Mouse (Mus musculus) midbrain, embryonic 14.5 days (tissue): Measurements from ENCODE around the gene Agtrap. TPM values are rescaled to one million over a fixed set of nuclear protein-coding genes. Genes with fewer than 3 reads are reported as not detected.
A peak's percentile ranks its signal among the peaks of the same experiment; 100 is the strongest.

Experiments
- ATAC-seq: fragments of 200-750 bp; cut with Nextera tagmentation; 2 replicates; pipeline ENCODE4 v1.8.0; 2017; ENCODE audit warnings: moderate number of reproducible peaks, moderate library complexity; ENCODE audit not compliant: low FRiP score, low TSS enrichment
- DNase-seq: peaks from one replicate; pipeline ENCODE4 v3.0.0-alpha.2; 2015
- H3K27ac ChIP-seq: fragments of 300-500 bp; sonication (generic); replicated peaks from 2 replicates; pipeline ENCODE4 v1.5.1; 2014; ENCODE audit warnings: mild to moderate bottlenecking, low read depth, low read length, moderate library complexity
- H3K27me3 ChIP-seq: fragments of 300-500 bp; sonication (generic); 2 replicates; pipeline ENCODE4 v1.6.1; 2014; ENCODE audit warnings: low read length, control low read depth, mixed read lengths; ENCODE audit not compliant: control insufficient read depth, insufficient read depth
- H3K36me3 ChIP-seq: fragments of 300-500 bp; sonication (generic); 2 replicates; pipeline ENCODE4 v1.6.1; 2014; ENCODE audit warnings: low read length, control low read depth; ENCODE audit not compliant: control insufficient read depth, insufficient read depth
- H3K4me1 ChIP-seq: fragments of 300-500 bp; sonication (generic); 2 replicates; pipeline ENCODE4 v1.6.1; 2014; ENCODE audit warnings: mild to moderate bottlenecking, antibody characterized with exemption, low read length, control low read depth; ENCODE audit not compliant: control insufficient read depth, insufficient read depth
- H3K4me2 ChIP-seq: fragments of 300-500 bp; sonication (generic); 2 replicates; pipeline ENCODE4 v1.6.1; 2014; ENCODE audit warnings: mild to moderate bottlenecking, low read length, moderate library complexity
- H3K4me3 ChIP-seq: fragments of 300-500 bp; sonication (generic); replicated peaks from 2 replicates; pipeline ENCODE4 v1.5.1; 2014; ENCODE audit warnings: low read depth, low read length
- H3K9ac ChIP-seq: fragments of 300-500 bp; sonication (generic); replicated peaks from 2 replicates; pipeline ENCODE4 v1.6.1; 2014; ENCODE audit warnings: mild to moderate bottlenecking, low read length, moderate library complexity
- H3K9me3 ChIP-seq: fragments of 300-500 bp; sonication (generic); 2 replicates; pipeline ENCODE4 v1.6.1; 2016; ENCODE audit warnings: low read length, control low read depth, mixed read lengths; ENCODE audit not compliant: control insufficient read depth
- WGBS: fragments of 180-500 bp; shearing (Covaris S2); extraction: QIAGEN DNeasy Blood & Tissue Kit; methylation state at CpG from one replicate; pipeline ENCODE4 v1.1.7; 2014; 5-methylcytosine and 5-hydroxymethylcytosine counted together
- polyA plus RNA-seq: library from polyadenylated mRNA; unstranded; fragments of >200 nt; fragmentation: Nextera tagmentation; extraction: Ambion mirVana; gene quantifications from 2 replicates; pipeline ENCODE4 v1.2.1, GENCODE M21; 2014

The Agtrap gene
- polyA plus RNA-seq, 1 experiment from 2014 or later, result 6.3 TPM

DNA sequence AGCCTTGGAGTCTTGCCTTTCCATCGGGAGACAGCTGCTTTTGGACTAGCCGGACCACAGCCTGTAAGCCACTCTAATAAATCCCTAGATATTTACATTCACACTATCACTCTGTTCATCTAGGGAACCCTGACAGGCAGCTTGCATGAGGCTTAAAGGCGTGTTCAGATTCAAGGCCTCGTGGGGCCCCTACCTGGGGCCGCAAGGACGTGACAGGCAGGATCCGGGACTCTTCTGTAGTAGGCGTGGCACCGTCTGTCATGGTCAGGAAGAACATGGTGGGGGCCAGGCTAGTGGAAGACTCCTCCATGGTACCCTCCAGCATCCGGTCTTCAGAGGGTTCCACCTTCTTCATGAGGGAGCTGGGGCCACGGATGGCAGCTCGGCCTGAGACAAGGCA is 24.7 kb upstream of the Agtrap start:
- 88% methylated on average over 12 of the region's 12 CpGs for WGBS
- Histone ChIP-seq H3K9ac (no peak overlapping the region), H3K27me3 (no peaks in the 10 kb centered on the region), H3K36me3 (peaks cover 61% of the 10 kb centered on the region), H3K4me1 (peaks cover 10% of the 10 kb centered on the region), H3K9me3 (no peaks in the 10 kb centered on the region), H3K27ac (no peak overlapping the region), H3K4me3 (no peak overlapping the region), H3K4me2 (no peak overlapping the region)
- DNase-seq (no peak), ATAC-seq (no peak)

- WGBS, result 93% methylated on average over 5 of the region's 5 CpGs
Measured at GRCm38 (mm10) chr4:148109215-148109614, 21.4 kb upstream of the Agtrap start.

GRCm38 (mm10) chr4:148108565-148109100 is 20.8 kb upstream of the Agtrap start:
- Histone ChIP-seq H3K36me3 (peaks cover 81% of the 10 kb centered on the region), H3K4me2 (no peak overlapping the region), H3K27ac (no peak overlapping the region), H3K9me3 (no peaks in the 10 kb centered on the region), H3K4me3 (no peak overlapping the region), H3K4me1 (no peaks in the 10 kb centered on the region), H3K9ac (no peak overlapping the region), H3K27me3 (no peaks in the 10 kb centered on the region)
- no peak for ATAC-seq
- DNase-seq, result no peak
- WGBS, result 77% methylated on average over 7 of the region's 7 CpGs

More at GRCm38 (mm10) chr4:148109215-148109614, 21.4 kb upstream of the Agtrap start:
- peaks cover 83% of the 10 kb centered on the region for H3K36me3 ChIP-seq
- no peak overlapping the region for H3K9ac ChIP-seq
- H3K27ac ChIP-seq, result no peak overlapping the region
- no peaks in the 10 kb centered on the region for H3K9me3 ChIP-seq
- H3K4me1 ChIP-seq, result no peaks in the 10 kb centered on the region
- no peak overlapping the region for H3K4me2 ChIP-seq
- no peak overlapping the region for H3K4me3 ChIP-seq
- no peak for DNase-seq
- H3K27me3 ChIP-seq, result no peaks in the 10 kb centered on the region
- no peak for ATAC-seq

- H3K27me3 ChIP-seq, result no peaks in the 10 kb centered on the region
- no peak overlapping the region for H3K4me3 ChIP-seq
- peak; percentile 53; the same call in 1 of the 2 replicates for ATAC-seq
- DNase-seq, result no peak
- no peaks in the 10 kb centered on the region for H3K9me3 ChIP-seq
- H3K9ac ChIP-seq, result no peak overlapping the region
- peaks cover 72% of the 10 kb centered on the region for H3K36me3 ChIP-seq
- H3K4me1 ChIP-seq, result no peaks in the 10 kb centered on the region
- 0 out of 2 replicates have a peak overlapping the region, but pooled peaks have one; percentile 37 for H3K27ac ChIP-seq
- WGBS, result 64% methylated on average over 22 of the region's 22 CpGs
- H3K4me2 ChIP-seq, result no peak overlapping the region
Measured at GRCm38 (mm10) chr4:148107621-148108291, 19.9 kb upstream of the Agtrap start.

- Histone ChIP-seq H3K27me3 (no peaks in the 10 kb centered on the region), H3K4me3 (no peak overlapping the region), H3K27ac (no peak overlapping the region), H3K4me2 (no peak overlapping the region), H3K4me1 (0 out of 2 replicates have a peak, but pooled peaks cover 9% of the 10 kb centered on the region), H3K9ac (no peak overlapping the region), H3K36me3 (peaks cover 58% of the 10 kb centered on the region), H3K9me3 (no peaks in the 10 kb centered on the region)
- ATAC-seq (no peak), DNase-seq (no peak)
- WGBS, result 90% methylated on average over 3 of the region's 3 CpGs
Measured at GRCm38 (mm10) chr4:148104146-148104545, 16.3 kb upstream of the Agtrap start.

DNA sequence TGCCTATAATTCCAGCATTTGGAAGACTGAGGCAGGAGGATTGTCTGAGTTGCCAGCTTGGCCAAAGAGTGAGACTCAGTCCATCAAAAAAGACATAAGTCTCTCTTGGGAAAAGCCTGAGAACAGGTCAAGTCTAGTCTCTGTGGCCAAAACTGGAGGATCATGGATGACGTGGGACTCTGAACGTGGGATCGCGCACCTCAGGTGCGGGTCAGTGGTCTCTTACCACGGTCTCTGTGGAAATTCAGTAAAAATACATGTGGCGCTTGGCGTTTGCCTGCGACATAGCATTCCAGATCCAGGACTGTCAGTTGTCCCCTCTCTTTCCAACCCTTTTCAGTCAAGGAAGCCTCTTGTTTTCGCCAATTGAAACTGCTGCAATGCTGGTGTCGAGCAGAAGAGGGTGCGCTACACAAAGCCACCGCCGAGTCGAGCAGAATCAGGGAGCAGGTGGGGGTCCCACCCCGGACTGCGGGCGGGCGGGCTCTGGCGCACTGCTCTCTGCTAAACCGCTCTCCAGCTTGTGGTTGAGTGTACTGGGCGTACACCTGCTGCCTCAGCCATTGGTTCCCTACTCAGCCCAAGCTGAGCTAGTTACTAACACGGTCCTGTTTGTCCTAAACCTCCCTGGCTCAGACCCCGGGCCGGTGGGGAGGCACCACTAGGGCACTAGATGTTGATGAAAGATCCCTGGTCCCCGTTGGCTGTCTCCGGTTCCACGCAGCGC is 14.1 kb upstream of the Agtrap start:
- Histone ChIP-seq H3K9me3 (no peaks in the 10 kb centered on the region), H3K4me1 (0 out of 2 replicates have a peak, but pooled peaks cover 9% of the 10 kb centered on the region), H3K4me2 (peak overlapping the region; percentile 45), H3K27me3 (no peaks in the 10 kb centered on the region), H3K27ac (peak overlapping the region; percentile 68), H3K4me3 (peak overlapping the region; percentile 11), H3K9ac (peak overlapping the region; percentile 39; the same call in 1 of the 2 replicates), H3K36me3 (peaks cover 37% of the 10 kb centered on the region)
- ATAC-seq (peak; percentile 85), DNase-seq (peak; percentile 85)
- 20% methylated on average over 29 of the region's 29 CpGs for WGBS

DNA sequence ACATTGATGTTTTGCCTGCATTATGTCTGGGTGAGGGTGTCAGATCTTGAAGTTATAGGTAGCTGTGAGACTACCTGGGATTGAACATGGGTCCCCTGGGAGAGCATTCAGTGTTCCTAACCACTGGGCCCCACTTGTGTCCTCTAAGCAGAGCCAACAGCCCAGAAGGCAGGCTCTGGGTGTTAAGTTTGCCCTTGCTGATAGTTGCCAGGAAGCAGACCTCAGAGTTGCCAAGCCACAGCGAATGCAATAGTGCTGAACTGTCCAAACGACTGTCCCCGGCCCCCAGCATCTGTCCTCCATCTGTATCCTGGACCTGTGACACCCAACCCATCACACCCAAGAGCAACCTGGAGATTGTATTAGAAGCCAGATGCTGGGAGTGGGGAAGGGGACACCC is 10.8 kb upstream of the Agtrap start:
- Histone ChIP-seq H3K4me2 (no peak overlapping the region), H3K27me3 (no peaks in the 10 kb centered on the region), H3K4me3 (no peak overlapping the region), H3K9ac (no peak overlapping the region), H3K4me1 (0 out of 2 replicates have a peak, but pooled peaks cover 9% of the 10 kb centered on the region), H3K36me3 (peaks cover 14% of the 10 kb centered on the region), H3K9me3 (no peaks in the 10 kb centered on the region), H3K27ac (no peak overlapping the region)
- DNase-seq, result no peak
- no peak for ATAC-seq
- 88% methylated on average over 3 of the region's 3 CpGs for WGBS

- H3K36me3 ChIP-seq, result peaks cover 14% of the 10 kb centered on the region
- H3K27ac ChIP-seq, result peak overlapping the region; percentile 28; the same call in 1 of the 2 replicates
- 94% methylated on average over 2 of the region's 2 CpGs for WGBS
Measured at GRCm38 (mm10) chr4:148097936-148098335, 10.1 kb upstream of the Agtrap start.

More at GRCm38 (mm10) chr4:148097936-148098335, 10.1 kb upstream of the Agtrap start:
- ATAC-seq (no peak), DNase-seq (no peak)
- 0 out of 2 replicates have a peak, but pooled peaks cover 9% of the 10 kb centered on the region for H3K4me1 ChIP-seq
- no peaks in the 10 kb centered on the region for H3K9me3 ChIP-seq
- no peaks in the 10 kb centered on the region for H3K27me3 ChIP-seq
- H3K9ac ChIP-seq, result no peak overlapping the region
- H3K4me3 ChIP-seq, result no peak overlapping the region
- H3K4me2 ChIP-seq, result no peak overlapping the region
